Mouse (Mus musculus) C2C12 (cell line): ENCODE results near the gene Ercc1.

Experiments
- CTCF ChIP-seq: IDR thresholded peaks from one replicate; pipeline ENCODE4 v1.5.1; 2011; ENCODE audit not compliant: control insufficient read depth, insufficient read depth, insufficient read length
- FOSL1 ChIP-seq: IDR thresholded peaks from one replicate; pipeline ENCODE4 v1.8.0; 2011; ENCODE audit warnings: mild to moderate bottlenecking, low read length; ENCODE audit not compliant: poor library complexity, insufficient read depth, severe bottlenecking
- MYOD1 ChIP-seq: IDR thresholded peaks from one replicate; pipeline ENCODE4 v1.6.1; 2011; ENCODE audit warnings: low read depth; ENCODE audit not compliant: control insufficient read depth, insufficient read length
- MYOG ChIP-seq: IDR thresholded peaks from one replicate; pipeline ENCODE4 v1.6.1; 2011; ENCODE audit not compliant: control insufficient read depth, insufficient read length; ENCODE audit errors: extremely low read depth

GRCm38 (mm10) chr7:19302264-19303045 lies 42.1 kb upstream of the Ercc1 start:
- TF ChIP-seq CTCF: no peak
- TF ChIP-seq MYOG: no peak
- TF ChIP-seq MYOD1: no peak
- TF ChIP-seq FOSL1: no peak
